8 mouse cellular contexts compared by ENCODE assay signal in the genomic region with DNA sequence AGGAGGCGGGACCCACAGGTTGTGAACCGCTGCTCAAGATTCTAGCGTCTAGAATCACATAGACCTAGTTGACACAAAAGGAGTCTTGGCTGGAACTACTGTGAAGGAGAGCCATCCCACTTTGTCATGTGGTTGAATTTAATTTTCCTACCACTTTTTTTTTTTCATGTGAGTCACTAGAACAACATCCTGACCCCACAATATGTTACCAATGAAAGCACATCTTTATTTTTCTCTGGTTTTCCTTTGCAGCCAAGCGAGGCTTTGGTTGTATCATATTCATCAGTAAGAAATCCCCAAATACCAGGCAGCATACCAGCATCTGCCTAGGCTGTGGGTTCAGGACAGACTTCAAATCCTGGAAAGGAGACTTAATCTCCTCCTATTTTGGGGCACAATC.
"Had no signal": no experiment of that assay in that cellular context is flagged by ENCODE, and none has a peak within 500 bp of the region (broad histone marks: within the 10 kb centered on the region; RNA-seq: fewer than 3 reads in every experiment).

No protein-coding gene starts in this region.

- DNase-seq: kidney, adult 8-10 months; kidney, postnatal 4 days; left cerebral cortex, postnatal 4 days; liver, postnatal 0 days; right cerebral cortex, postnatal 25 days; spleen, adult 18-20 months; thymus, adult 18-20 months; thymus, postnatal 4 days had no signal
